Mouse (Mus musculus) c-Kit-negative CD71-positive TER-119-positive erythroid progenitor cells, embryonic 14.5 days (primary cell): ENCODE measurements around the gene Btn1a1.
A peak's percentile ranks its signal among the peaks of the same experiment; 100 is the strongest.

Source experiments
- DNase-seq: peaks from one replicate; pipeline ENCODE4 v3.0.0-alpha.2; 2013; ENCODE audit warnings: low read depth, low spot score

The Btn1a1 gene

GRCm38 (mm10) chr13:23465600-23466109 lies at the start of gene Btn1a1:
TSS of gene Btn1a1 (minus strand) at chr13:23465901.
- DNase-seq: peak; percentile 40

GRCm38 (mm10) chr13:23515281-23515680 lies 49.6 kb upstream of the Btn1a1 start:
- no peak for DNase-seq

GRCm38 (mm10) chr13:23513517-23513916 lies 47.8 kb upstream of the Btn1a1 start:
- DNase-seq: no peak

GRCm38 (mm10) chr13:23510127-23510526 lies 44.4 kb upstream of the Btn1a1 start:
- no peak for DNase-seq

- no peak for DNase-seq
Measured at GRCm38 (mm10) chr13:23506819-23507515, 41.3 kb upstream of the Btn1a1 start.

- DNase-seq: no peak
Measured at GRCm38 (mm10) chr13:23506351-23506750, 40.6 kb upstream of the Btn1a1 start.

GRCm38 (mm10) chr13:23505662-23506345 lies 40.1 kb upstream of the Btn1a1 start:
- DNase-seq: no peak

GRCm38 (mm10) chr13:23503797-23504196 lies 38.1 kb upstream of the Btn1a1 start:
- DNase-seq: peak; percentile 62

- DNase-seq: no peak
Measured at GRCm38 (mm10) chr13:23502916-23503315, 37.2 kb upstream of the Btn1a1 start.

- DNase-seq: no peak
Measured at GRCm38 (mm10) chr13:23502031-23502567, 36.4 kb upstream of the Btn1a1 start.

- DNase-seq: no peak
Measured at GRCm38 (mm10) chr13:23501511-23501910, 35.8 kb upstream of the Btn1a1 start.

GRCm38 (mm10) chr13:23500424-23501200 lies 34.9 kb upstream of the Btn1a1 start:
- DNase-seq: peak; percentile 76

- no peak for DNase-seq
Measured at GRCm38 (mm10) chr13:23499943-23500342, 34.2 kb upstream of the Btn1a1 start.

- no peak for DNase-seq
Measured at GRCm38 (mm10) chr13:23498653-23499052, 33.0 kb upstream of the Btn1a1 start.

GRCm38 (mm10) chr13:23497656-23498321 lies 32.1 kb upstream of the Btn1a1 start:
- DNase-seq: no peak

GRCm38 (mm10) chr13:23495526-23495925 lies 29.8 kb upstream of the Btn1a1 start:
- DNase-seq: no peak

GRCm38 (mm10) chr13:23491990-23492389 lies 26.3 kb upstream of the Btn1a1 start:
- DNase-seq: no peak

GRCm38 (mm10) chr13:23491263-23491662 lies 25.6 kb upstream of the Btn1a1 start:
- no peak for DNase-seq

- no peak for DNase-seq
Measured at GRCm38 (mm10) chr13:23490863-23491262, 25.2 kb upstream of the Btn1a1 start.

GRCm38 (mm10) chr13:23488400-23489322 lies 23.0 kb upstream of the Btn1a1 start, which contains the start of gene Btn2a2:
TSS of gene Btn2a2 (minus strand) at chr13:23488857.
- no peak for DNase-seq
